Comparison of ENCODE assay signal across 23 mouse cellular contexts in genomic region chr2:178214531-178214930, GRCm38 (mm10).
DNase-seq lines count a peak whose midpoint lies in the region; TF ChIP-seq lines count a peak whose summit lies in the region.
"Had no signal": no experiment of that assay in that cellular context is flagged by ENCODE, and none has a peak within 500 bp of the region (broad histone marks: within the 10 kb centered on the region; RNA-seq: fewer than 3 reads in every experiment).

No protein-coding gene starts in this region.

- no peak overlapping the region for H3K4me3 ChIP-seq in left cerebral cortex, adult 2 months
- H3K4me3 ChIP-seq: embryonic facial prominence, embryonic 10.5 days; embryonic facial prominence, embryonic 13.5 days; erythroblast, embryonic 14.5 days; forebrain, embryonic 12.5 days; forebrain, embryonic 15.5 days; heart, embryonic 12.5 days; heart, embryonic 15.5 days had no signal

- H3K27ac ChIP-seq in left cerebral cortex, adult 2 months: peak overlapping the region; percentile 40; the same call in 1 of the 2 replicates
- H3K27ac ChIP-seq: embryonic facial prominence, embryonic 10.5 days; embryonic facial prominence, embryonic 13.5 days; forebrain, embryonic 12.5 days; forebrain, embryonic 15.5 days; heart, embryonic 15.5 days; hindbrain, embryonic 14.5 days had no signal

- intact Hi-C loops in left cerebral cortex, adult 2 months (cut with DNase I): no loop called here
- intact Hi-C loops in left cerebral cortex, postnatal 36 days (cut with DNase I): no loop called here

- TF ChIP-seq CTCF in left cerebral cortex, adult 2 months (IDR thresholded peaks at IDR 0.05): no peak

- peak; percentile 49 to 63 for DNase-seq in cerebellum, postnatal 14 days
- no peak for DNase-seq in cerebellum, postnatal 4 days (ENCODE audit: low spot score in 2 of 2)
- no peak for DNase-seq in left cerebral cortex, adult 2 months (ENCODE audit: extremely low spot score in 1 of 2, low spot score in 2 of 2)
- DNase-seq in left cerebral cortex, postnatal 36 days (ENCODE audit: low spot score in 2 of 2): no peak
- DNase-seq in right cerebral cortex, postnatal 14 days: peak; percentile 7
- DNase-seq in right cerebral cortex, postnatal 25 days: no peak
- DNase-seq in thymus, postnatal 25 days: no peak
- DNase-seq: adrenal gland, adult 2 months; adrenal gland, postnatal 14 days; cerebellum, adult 9-11 months; embryo, embryonic 11 days; gastrocnemius, postnatal 25 days; heart, adult 18-20 months; heart, postnatal 10 days; heart, postnatal 36 days had no signal

Comparison
In these comparisons a context has a peak if more than half of its experiments do, and no peak if none do; other contexts are left out.
1. DNase-seq: peak in cerebellum, postnatal 14 days (2 of 2) and right cerebral cortex, postnatal 14 days (single experiment); none in cerebellum, postnatal 4 days (0 of 2), left cerebral cortex, adult 2 months (0 of 2), left cerebral cortex, postnatal 36 days (0 of 2), right cerebral cortex, postnatal 25 days (single experiment) and thymus, postnatal 25 days (single experiment).